Mouse (Mus musculus) megakaryocyte-erythroid progenitor cell, adult 5-6 weeks (primary cell): ENCODE measurements at regions not wholly inside any gene's neighbourhood (a gene's known extent, or its start where the extent isn't known, plus 50 kb on each side); places are given as distances from the start of the nearest gene placed in this dataset.

Source experiments
- ATAC-seq: replicated peaks from 2 replicates; pipeline ENCODE4 v1.8.0; 2016; ENCODE audit warnings: mild to moderate bottlenecking, inconsistent platforms; ENCODE audit not compliant: severe bottlenecking, poor library complexity, low FRiP score, low TSS enrichment

- ATAC-seq: no peak
These were observed 131.4 kb downstream of the Tex36 start for GRCm38 (mm10) chr7:133470620-133470958.

GRCm38 (mm10) chr7:133469952-133470619 is 131.9 kb downstream of the Tex36 start:
- no peak for ATAC-seq

- ATAC-seq: no peak
These were observed 132.9 kb downstream of the Tex36 start for GRCm38 (mm10) chr7:133469106-133469505.

GRCm38 (mm10) chr7:133468346-133468745 is 133.6 kb downstream of the Tex36 start:
- ATAC-seq: no peak

GRCm38 (mm10) chr7:133467579-133467978 is 134.4 kb downstream of the Tex36 start:
- ATAC-seq: no peak

DNA sequence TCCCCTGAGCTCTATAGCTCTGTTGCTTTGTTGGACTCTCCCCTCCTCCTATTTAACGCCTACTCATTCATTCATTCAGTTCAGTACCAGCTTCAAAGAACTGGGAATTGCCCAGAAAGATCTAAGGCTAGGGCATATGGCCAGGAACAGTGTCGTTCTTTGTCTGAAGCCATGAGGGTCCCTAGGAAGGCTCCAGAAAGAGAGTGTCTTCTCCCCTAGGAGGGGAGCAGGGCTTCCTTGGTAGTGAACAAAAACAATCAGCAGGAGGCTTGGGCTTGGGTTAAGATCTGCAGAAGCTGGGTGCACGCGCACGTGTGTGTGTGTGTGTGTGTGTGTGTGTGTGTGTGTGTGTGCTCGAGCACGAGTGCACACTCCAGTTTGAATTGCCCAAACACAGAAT is 142.7 kb downstream of the Tex36 start:
- ATAC-seq: no peak

DNA sequence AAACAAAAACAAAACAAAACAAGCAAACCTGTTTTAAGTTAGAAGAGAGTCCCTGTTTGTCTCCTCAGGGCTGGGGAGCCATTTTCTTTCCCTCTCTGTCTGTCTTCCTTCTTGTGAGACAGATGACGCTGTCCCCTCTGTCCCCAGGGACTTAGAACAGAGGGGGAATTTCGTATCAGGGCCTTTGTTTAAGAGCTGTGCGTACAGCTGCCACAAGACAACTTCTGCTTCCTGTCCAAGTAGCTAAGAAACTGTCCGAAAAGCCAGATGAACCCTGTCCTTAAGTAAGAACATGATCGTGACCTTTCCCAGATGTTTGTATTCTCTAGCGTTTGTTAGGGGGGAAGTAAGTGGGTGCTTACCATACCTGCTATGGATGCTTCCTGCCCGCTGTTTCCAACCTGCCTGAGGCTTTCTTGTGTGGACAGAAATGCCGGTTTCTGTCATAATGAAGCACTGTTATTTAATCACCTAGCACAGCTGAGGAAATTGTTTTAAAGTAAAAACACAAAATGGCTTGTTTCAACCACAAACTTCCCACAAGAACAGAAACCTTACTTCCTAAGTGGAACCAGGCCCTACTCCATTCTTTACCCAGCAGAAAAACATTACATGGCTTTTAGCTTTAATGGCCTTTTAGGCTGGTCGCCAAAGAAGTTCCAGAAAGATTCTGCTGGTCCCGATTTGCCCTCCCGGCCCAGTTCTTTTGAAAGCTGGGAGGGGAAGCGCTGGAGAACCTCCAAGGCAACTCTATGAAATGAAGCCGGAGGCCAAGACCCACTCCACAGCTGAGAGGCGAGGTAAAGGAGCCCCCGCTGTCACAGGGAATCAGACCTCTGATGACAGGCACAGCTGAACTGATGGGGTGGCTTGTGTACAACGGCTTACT is 144.3 kb downstream of the Tex36 start:
- ATAC-seq: no peak

DNA sequence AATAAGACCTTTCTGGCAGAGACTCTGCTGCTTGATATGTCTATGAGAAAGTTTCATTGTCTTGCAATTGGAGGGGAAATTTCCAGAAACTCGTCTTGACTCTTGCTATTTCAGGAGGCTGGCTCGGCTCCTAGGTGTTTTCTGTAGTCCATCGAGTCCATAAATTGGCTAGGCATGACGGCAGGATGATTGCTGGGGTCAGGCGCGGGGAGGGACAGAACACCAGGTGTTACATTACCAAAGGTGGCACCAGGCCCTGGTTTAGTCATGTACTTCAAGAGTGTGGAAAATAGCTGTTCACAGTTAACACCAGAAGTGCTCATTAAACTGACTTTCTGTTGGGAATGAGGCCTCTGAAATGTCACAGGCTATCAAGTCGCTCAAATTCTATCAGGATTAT is 151.7 kb downstream of the Tex36 start:
- ATAC-seq: no peak

DNA sequence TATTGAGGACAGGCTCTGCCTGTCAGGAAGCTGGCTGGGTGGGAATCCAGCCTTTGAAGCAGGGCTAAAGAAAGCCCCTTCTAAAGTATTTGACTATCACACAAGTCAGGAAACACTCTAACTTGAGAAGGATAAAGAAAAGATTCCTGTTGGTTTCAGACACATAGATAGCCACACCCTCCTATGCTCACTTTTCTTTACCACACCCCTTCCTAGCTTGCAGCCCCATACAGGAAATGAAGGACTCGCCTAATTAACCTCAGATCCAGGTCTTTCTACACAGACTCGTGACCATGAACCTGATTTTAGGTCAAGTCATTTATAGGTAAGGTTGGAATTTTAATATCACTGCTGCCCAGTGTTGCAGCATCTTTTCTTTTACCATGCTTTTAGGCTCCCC is 154.9 kb downstream of the Tex36 start:
- no peak for ATAC-seq

- no peak for ATAC-seq
These were observed 160.3 kb downstream of the Tex36 start for GRCm38 (mm10) chr7:133441661-133442060.

DNA sequence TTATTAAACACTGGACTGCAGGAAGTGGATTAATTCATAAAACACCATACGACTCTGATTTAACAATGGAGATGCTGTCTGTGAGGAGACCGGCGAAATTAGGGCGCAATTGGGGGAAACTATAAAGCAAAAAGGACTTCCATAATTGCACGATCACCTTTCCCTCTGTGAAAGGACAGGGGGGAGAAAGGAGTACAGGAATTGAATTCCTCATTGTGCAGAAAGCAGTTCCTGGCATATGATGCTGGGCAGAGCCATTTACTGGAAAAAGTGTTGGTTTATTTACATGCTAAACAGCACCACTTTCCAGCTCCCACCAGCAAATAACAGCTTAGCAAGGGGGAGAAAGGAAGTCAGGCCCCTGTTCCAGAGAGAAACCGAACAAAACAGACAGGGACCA is 160.8 kb downstream of the Tex36 start:
- no peak for ATAC-seq

- ATAC-seq: no peak
These were observed 161.2 kb downstream of the Tex36 start for GRCm38 (mm10) chr7:133440711-133441110.

- ATAC-seq: no peak
These were observed 161.9 kb downstream of the Tex36 start for GRCm38 (mm10) chr7:133440086-133440485.

DNA sequence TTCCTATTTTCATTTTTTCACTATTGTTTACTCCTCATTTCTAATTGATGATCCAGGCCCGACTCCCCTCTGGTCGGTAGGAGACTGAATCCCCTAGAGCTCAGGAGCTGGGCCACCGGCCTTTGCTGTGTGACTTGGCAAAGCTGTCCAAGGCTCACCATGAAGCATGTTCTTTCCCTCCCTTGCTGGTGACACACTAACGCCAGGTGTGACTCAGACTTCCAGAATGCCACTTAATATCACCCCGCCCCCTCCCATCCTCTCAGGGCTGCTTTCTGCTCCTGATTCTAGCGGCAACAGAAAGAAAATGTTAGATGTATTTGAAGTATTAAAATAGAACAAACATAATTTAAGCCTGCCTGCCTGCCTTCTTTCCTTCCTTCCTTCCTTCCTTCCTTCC is 163.3 kb downstream of the Tex36 start:
- no peak for ATAC-seq

GRCm38 (mm10) chr7:133437866-133438265 is 164.1 kb downstream of the Tex36 start:
- no peak for ATAC-seq

- ATAC-seq: no peak
These were observed 166.2 kb downstream of the Tex36 start for GRCm38 (mm10) chr7:133435596-133436357.

DNA sequence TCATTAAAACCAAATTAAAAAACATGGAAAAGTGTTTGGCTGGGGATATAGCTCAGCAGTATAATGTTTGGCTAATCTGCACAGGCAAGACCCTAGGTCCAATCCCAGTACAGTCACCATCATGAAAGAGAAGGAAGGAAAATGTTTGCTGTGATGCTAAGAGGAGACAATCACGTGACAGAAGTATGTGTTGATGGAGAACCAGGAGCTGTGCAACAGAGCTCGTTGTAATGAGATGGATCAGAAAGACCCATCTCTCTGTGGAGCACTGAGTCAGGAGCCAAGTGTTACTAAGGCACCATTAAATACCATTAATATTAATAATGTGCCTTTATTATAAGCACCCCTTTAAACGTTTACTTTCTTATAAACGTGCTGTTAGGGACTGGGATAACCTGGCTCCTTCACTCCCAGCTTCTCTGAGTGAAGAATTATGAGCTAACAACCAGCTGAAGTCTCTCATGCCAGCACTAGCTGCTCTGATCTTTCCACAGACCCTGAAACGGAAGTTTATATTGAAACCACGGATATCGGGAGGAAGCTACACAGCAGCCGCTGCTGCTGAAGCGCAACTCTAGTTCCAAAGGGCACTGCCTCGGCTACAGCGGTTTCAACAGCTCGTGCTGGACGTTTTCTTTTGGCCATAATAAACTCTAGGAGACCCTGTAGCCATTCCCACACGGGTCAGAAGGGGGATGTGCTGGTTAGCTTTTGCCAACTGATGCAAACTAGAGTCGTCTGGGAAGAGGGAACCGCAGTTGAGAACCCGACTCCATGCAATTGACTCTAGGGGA is 167.7 kb downstream of the Tex36 start:
- ATAC-seq: no peak

DNA sequence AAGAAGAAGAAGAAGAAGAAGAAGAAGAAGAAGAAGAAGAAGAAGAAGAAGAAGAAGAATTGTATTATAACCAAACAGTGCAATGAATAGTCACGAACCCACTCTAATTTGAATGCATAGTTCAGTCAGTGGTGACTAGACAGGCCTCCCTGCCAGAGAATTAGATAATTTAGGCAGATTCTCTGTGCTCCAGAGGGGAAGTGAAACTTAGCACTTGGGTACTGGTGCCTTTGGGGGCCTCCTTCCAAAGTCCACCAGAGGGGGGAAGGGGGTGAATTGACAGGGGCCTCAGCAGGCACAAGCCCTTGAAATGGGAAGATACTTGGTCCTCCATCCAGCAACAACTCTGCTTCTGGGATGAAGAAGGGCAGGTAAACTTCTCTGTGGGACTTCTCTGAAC is 169.6 kb downstream of the Tex36 start:
- no peak for ATAC-seq

- no peak for ATAC-seq
These were observed 199.9 kb downstream of the Tex36 start for GRCm38 (mm10) chr7:133402072-133402471.

GRCm38 (mm10) chr7:133400691-133401090 is 201.3 kb downstream of the Tex36 start:
- no peak for ATAC-seq
